Mouse (Mus musculus) urinary bladder, postnatal 4 days (tissue): ENCODE results near the gene Gif.

Source experiments
- DNase-seq, 2 experiments: peaks; one replicate each; pipeline ENCODE4 v3.0.0; 2021 to 2022; ENCODE audit warnings: low spot score in 2 of 2

Gif gene

GRCm38 (mm10) chr19:11794447-11794846 lies 47.1 kb downstream of the Gif start:
- DNase-seq: no peak

- no peak for DNase-seq
Observed at GRCm38 (mm10) chr19:11800531-11801315, 53.4 kb downstream of the Gif start.

- no peak for DNase-seq
Observed at GRCm38 (mm10) chr19:11804423-11804822, 57.1 kb downstream of the Gif start.

GRCm38 (mm10) chr19:11807251-11807650 lies 59.9 kb downstream of the Gif start:
- no peak for DNase-seq

- DNase-seq: no peak
Observed at GRCm38 (mm10) chr19:11807822-11808221, 60.5 kb downstream of the Gif start.

- no peak for DNase-seq
Observed at GRCm38 (mm10) chr19:11808452-11808851, 61.1 kb downstream of the Gif start.

GRCm38 (mm10) chr19:11810003-11810758 lies 62.8 kb downstream of the Gif start:
- no peak for DNase-seq

GRCm38 (mm10) chr19:11810856-11811255 lies 63.5 kb downstream of the Gif start:
- DNase-seq: no peak

- no peak for DNase-seq
Observed at GRCm38 (mm10) chr19:11811688-11812365, 64.5 kb downstream of the Gif start.
